In genomic region chr10:98913961-98914809, GRCm38 (mm10) we compare ENCODE assay signal across 8 mouse cellular contexts. TPM values are rescaled to one million over a fixed set of nuclear protein-coding genes. Genes with fewer than 3 reads are reported as not detected.
DNase-seq lines count a peak whose midpoint lies in the region; ATAC-seq and TF ChIP-seq lines count a peak whose summit lies in the region.

Gene Atp2b1, plus strand, starts transcription at chr10:98914406.

- TF ChIP-seq CTCF in bone marrow macrophage, adult 2 months (IDR thresholded peaks at IDR 0.05; ENCODE audit: low read depth, low read length), result no peak
- no peak for TF ChIP-seq CTCF in embryonic fibroblast, embryonic 13.5 days (IDR thresholded peaks at IDR 0.05; ENCODE audit: borderline replicate concordance, insufficient read depth, low read length)

- H3K9ac ChIP-seq in kidney, embryonic 15.5 days, result peak within 1 kb of the TSS; percentile 94

- peak within 1 kb of the TSS; percentile 71 for H3K4me3 ChIP-seq in bone marrow macrophage, adult 2 months (ENCODE audit: insufficient read depth, low read length)
- peak within 1 kb of the TSS; percentile 97 for H3K4me3 ChIP-seq in embryonic fibroblast, embryonic 13.5 days (ENCODE audit: insufficient read depth, low read length)
- peak within 1 kb of the TSS; percentile 98 for H3K4me3 ChIP-seq in heart, embryonic 10.5 days
- H3K4me3 ChIP-seq in kidney, embryonic 15.5 days (replicated peaks), result peak within 1 kb of the TSS; percentile 98

- peak within 1 kb of the TSS; percentile 85 for H3K27ac ChIP-seq in bone marrow macrophage, adult 2 months (ENCODE audit: insufficient read depth, low read depth, low read length)
- H3K27ac ChIP-seq in embryonic fibroblast, embryonic 13.5 days (ENCODE audit: insufficient read depth, low read length), result peak within 1 kb of the TSS; percentile 94
- peak within 1 kb of the TSS; percentile 99 for H3K27ac ChIP-seq in heart, embryonic 10.5 days
- H3K27ac ChIP-seq in kidney, embryonic 15.5 days, result peak within 1 kb of the TSS; percentile 99

- WGBS in heart, embryonic 10.5 days, result under 1% methylated on average over 65 of the region's 120 CpGs
- under 1% methylated on average over 103 of the region's 120 CpGs for WGBS in kidney, embryonic 15.5 days

- ATAC-seq in kidney, embryonic 15.5 days (replicated peaks; ENCODE audit: low FRiP score), result peak; percentile 95
- peak; percentile 79 for ATAC-seq in monocyte, adult 5-6 weeks (replicated peaks; ENCODE audit: insufficient number of reproducible peaks, low FRiP score, low TSS enrichment, poor library complexity, severe bottlenecking)

- peaks cover 10% of the 10 kb centered on the region for H3K4me1 ChIP-seq in bone marrow macrophage, adult 2 months (ENCODE audit: control insufficient read depth, insufficient read depth, low read length)
- peaks cover 3% of the 10 kb centered on the region; the same call in 1 of the 2 replicates for H3K4me1 ChIP-seq in embryonic fibroblast, embryonic 13.5 days (ENCODE audit: control insufficient read depth, insufficient read depth, low read length)
- peaks cover 7% of the 10 kb centered on the region for H3K4me1 ChIP-seq in heart, embryonic 10.5 days
- peaks cover 16% of the 10 kb centered on the region for H3K4me1 ChIP-seq in kidney, embryonic 15.5 days

- H3K36me3 ChIP-seq in heart, embryonic 10.5 days, result no peaks in the 10 kb centered on the region
- no peaks in the 10 kb centered on the region for H3K36me3 ChIP-seq in kidney, embryonic 15.5 days

- TF ChIP-seq POLR2A in bone marrow macrophage, adult 2 months (IDR thresholded peaks at IDR 0.05; ENCODE audit: borderline replicate concordance, low read depth, low read length), result no peak
- TF ChIP-seq POLR2A in embryonic fibroblast, embryonic 13.5 days (IDR thresholded peaks at IDR 0.05; ENCODE audit: low read depth, low read length), result peak; percentile 80

- DNase-seq in A20 (ENCODE audit: low read depth, low spot score) (peak; percentile 96), liver (peak; percentile 97)
- peak; percentile 98 for DNase-seq in heart, embryonic 10.5 days (ENCODE audit: low spot score)
- peak; percentile 90 to 97 for DNase-seq in spleen, postnatal 4 days (ENCODE audit: low spot score in 2 of 2)

- no peaks in the 10 kb centered on the region for H3K27me3 ChIP-seq in heart, embryonic 10.5 days (ENCODE audit: insufficient read depth, poor library complexity, severe bottlenecking)
- no peaks in the 10 kb centered on the region for H3K27me3 ChIP-seq in kidney, embryonic 15.5 days

- H3K9me3 ChIP-seq in heart, embryonic 10.5 days, result no peaks in the 10 kb centered on the region
- no peaks in the 10 kb centered on the region for H3K9me3 ChIP-seq in kidney, embryonic 15.5 days (replicated peaks)

- peak within 1 kb of the TSS; percentile 88 for H3K4me2 ChIP-seq in kidney, embryonic 15.5 days

RNA-seq across cellular contexts. Expression of gene Atp2b1, which starts in this region (rescaled TPM):
- 252 and 272 TPM in 2 replicates for polyA plus RNA-seq in bone marrow macrophage, adult 2 months (2012; ENCODE audit: insufficient read depth, insufficient read length, missing spikeins)
- polyA plus RNA-seq in embryonic fibroblast, embryonic 13.5 days (2011; ENCODE audit: insufficient read length, low read depth, missing spikeins), result 93.0 and 99.5 TPM in 2 replicates
- polyA plus RNA-seq in heart, embryonic 10.5 days (2016; fragmentation: Nextera tagmentation; extraction: Ambion mirVana), result 106 and 129 TPM in 2 replicates
- 155 and 168 TPM in 2 replicates for polyA plus RNA-seq in kidney, embryonic 15.5 days (2015; fragmentation: Nextera tagmentation; extraction: Ambion mirVana)
- 167 to 305 TPM (median 212 TPM) in 3 replicates for total RNA-seq in monocyte, adult 5-6 weeks (2017)

Comparison
In these comparisons a context has a peak if more than half of its experiments do, and no peak if none do; other contexts are left out.
1. Peak in every context shown above with its lines: DNase-seq, ATAC-seq, H3K4me3 ChIP-seq and H3K27ac ChIP-seq.